Mouse (Mus musculus): ENCODE measurements around the gene Gpc1.

The Gpc1 gene

GRCm38 (mm10) chr1:92880101-92880500 is 48.7 kb downstream of the Gpc1 start:
- no peak for DNase-seq (ENCODE audit: low spot score)

GRCm38 (mm10) chr1:92881982-92882381 is 50.5 kb downstream of the Gpc1 start:
- DNase-seq (ENCODE audit: low spot score): no peak

- DNase-seq (ENCODE audit: low spot score): no peak
These were observed 57.6 kb downstream of the Gpc1 start for GRCm38 (mm10) chr1:92888901-92889655.

GRCm38 (mm10) chr1:92892791-92893190 is 61.3 kb downstream of the Gpc1 start:
- no peak for DNase-seq (ENCODE audit: low spot score)

GRCm38 (mm10) chr1:92893896-92894295 is 62.5 kb downstream of the Gpc1 start:
- DNase-seq (ENCODE audit: low spot score): no peak

GRCm38 (mm10) chr1:92895089-92895488 is 63.6 kb downstream of the Gpc1 start:
- DNase-seq (ENCODE audit: low spot score): peak; percentile 31

- no peak for DNase-seq (ENCODE audit: low spot score)
These were observed 71.3 kb downstream of the Gpc1 start, which contains the start of gene Ankmy1 for GRCm38 (mm10) chr1:92902786-92903185. Gene Ankmy1, minus strand, starts transcription at chr1:92902906.

GRCm38 (mm10) chr1:92903627-92904026 is 72.2 kb downstream of the Gpc1 start:
- DNase-seq (ENCODE audit: low spot score): no peak

- DNase-seq (ENCODE audit: low spot score): no peak
These were observed 74.4 kb downstream of the Gpc1 start for GRCm38 (mm10) chr1:92905703-92906310.

GRCm38 (mm10) chr1:92906779-92907631 is 75.6 kb downstream of the Gpc1 start, which contains the start of gene Dusp28:
Gene Dusp28, plus strand, starts transcription at chr1:92906981.
- DNase-seq (ENCODE audit: low spot score): peak; percentile 80

GRCm38 (mm10) chr1:92907632-92908360 is 76.4 kb downstream of the Gpc1 start:
- no peak for DNase-seq (ENCODE audit: low spot score)

GRCm38 (mm10) chr1:92908664-92909063 is 77.2 kb downstream of the Gpc1 start:
- no peak for DNase-seq (ENCODE audit: low spot score)

GRCm38 (mm10) chr1:92909068-92909467 is 77.6 kb downstream of the Gpc1 start:
- DNase-seq (ENCODE audit: low spot score): no peak

Measured in spleen, adult 12 weeks (tissue).